Mouse (Mus musculus) adrenal gland (tissue): Measurements from ENCODE around the gene Bmp2.

Source experiments
- intact Hi-C: fragments of 180-260 bp; cut with DNase I; formaldehyde crosslinking; loops from one replicate; pipeline ENCODE4 v1.15.1; 2025
- microRNA-seq, 2 experiments: library from miRNA; unstranded; fragments of <30 nt; microRNA quantifications; one replicate each; pipeline ENCODE4; 2019

The Bmp2 gene

GRCm38 (mm10) chr2:133564248-133564886, 12.4 kb downstream of the Bmp2 start:
- intact Hi-C loops, result no loop called here

GRCm38 (mm10) chr2:133565424-133565823, 13.5 kb downstream of the Bmp2 start:
- intact Hi-C loops, result no loop called here

- intact Hi-C loops, result no loop called here
These were observed 14.2 kb downstream of the Bmp2 start for GRCm38 (mm10) chr2:133565995-133566710.

- intact Hi-C loops, result no loop called here
These were observed 39.8 kb downstream of the Bmp2 start for GRCm38 (mm10) chr2:133591562-133592255.

Small RNA genes within 50 kb of the gene (microRNA-seq; reads per million reads assigned to microRNA genes)
- 0 to 0.12 reads per million in 2 experiments for gene Mir3090
